ENCODE assay signal across 8 mouse cellular contexts in the genomic region with DNA sequence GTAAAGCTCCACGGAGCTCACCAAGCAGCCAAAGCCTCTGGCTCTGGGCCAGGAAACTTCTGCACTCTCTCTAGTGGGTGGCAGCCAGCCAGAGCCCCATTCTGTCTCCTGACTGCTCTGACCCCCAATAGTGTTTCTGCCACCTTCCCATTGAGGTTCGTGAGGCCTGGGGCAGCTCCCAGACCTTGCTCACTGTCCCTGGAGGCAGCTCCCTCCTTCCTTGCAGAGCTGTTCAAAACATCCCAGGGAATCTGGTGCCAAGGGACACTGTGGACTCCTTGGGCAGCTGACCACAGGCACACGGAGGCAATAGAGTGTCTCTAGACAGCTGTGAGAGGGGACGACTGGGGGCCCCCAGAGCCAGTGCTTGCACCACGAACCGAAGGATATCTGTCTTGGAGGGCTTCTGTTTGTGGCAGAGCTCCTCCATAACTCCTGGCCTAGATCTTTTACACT. TPM values are rescaled to one million over a fixed set of nuclear protein-coding genes. Genes with fewer than 3 reads are reported as not detected.
DNase-seq lines count a peak whose midpoint lies in the region; ATAC-seq lines count a peak whose summit lies in the region.

No protein-coding gene starts in this region.

- 0 out of 2 replicates have a peak, but pooled peaks cover 8% of the 10 kb centered on the region for H3K36me3 ChIP-seq in kidney, embryonic 16.5 days (ENCODE audit: insufficient read depth, low read length)

- no peaks in the 10 kb centered on the region for H3K27me3 ChIP-seq in kidney, embryonic 16.5 days (ENCODE audit: insufficient read depth, low read length)

- no peaks in the 10 kb centered on the region for H3K9me3 ChIP-seq in kidney, embryonic 16.5 days (ENCODE audit: low read length)

- DNase-seq in layer of hippocampus, adult 9-11 months, result peak; percentile 56
- DNase-seq in layer of hippocampus, adult 18-20 months (ENCODE audit: low spot score in 2 of 2), result no peak
- peak; percentile 68 for DNase-seq in adrenal gland, postnatal 14 days
- DNase-seq in gastrocnemius, postnatal 25 days, result peak; percentile 59
- DNase-seq in lung, postnatal 4 days, result peak; percentile 78 to 88
- DNase-seq in spleen, postnatal 14 days (ENCODE audit: low spot score in 2 of 2), result no peak
- no peak for DNase-seq in urinary bladder, adult 2 months (ENCODE audit: low spot score)

- H3K9ac ChIP-seq in kidney, embryonic 16.5 days (replicated peaks; ENCODE audit: low read length), result peak overlapping the region; percentile 38; the same call in 1 of the 2 replicates

- H3K27ac ChIP-seq in kidney, embryonic 16.5 days (ENCODE audit: low read length), result peak overlapping the region; percentile 43; the same call in 1 of the 2 replicates

- 0 out of 2 replicates have a peak overlapping the region, but pooled peaks have one; percentile 10 for H3K4me2 ChIP-seq in kidney, embryonic 16.5 days (replicated peaks; ENCODE audit: low read depth, low read length)

- peak; percentile 40 for ATAC-seq in kidney, embryonic 16.5 days (ENCODE audit: low FRiP score, low TSS enrichment)

- 20% methylated on average over 6 of the region's 6 CpGs for WGBS in kidney, embryonic 16.5 days

- no peak overlapping the region for H3K4me3 ChIP-seq in kidney, embryonic 16.5 days (ENCODE audit: low read length)

- peaks cover 47% of the 10 kb centered on the region for H3K4me1 ChIP-seq in kidney, embryonic 16.5 days (ENCODE audit: insufficient read depth, low read length)

RNA-seq across cellular contexts. Expression of gene Rin3, which starts 25.2 kb away (rescaled TPM):
- 1 to 10 TPM; 3.0 to 3.3 TPM for total RNA-seq in layer of hippocampus, adult 18-20 months (2021)
- 19.3 and 28.1 TPM in 2 replicates for total RNA-seq in adrenal gland, postnatal 14 days (2021)
- 1 to 10 TPM; 6.0 to 8.1 TPM for total RNA-seq in gastrocnemius, postnatal 25 days (2021)
- 8.7 and 9.1 TPM in 2 replicates for polyA plus RNA-seq in kidney, embryonic 16.5 days (2015; fragmentation: Nextera tagmentation; extraction: Ambion mirVana)
- 2.1 and 5.5 TPM in 2 replicates for polyA plus RNA-seq in urinary bladder, adult 2 months (2012; rRNA removed)

Comparison
In these comparisons a context has a peak if more than half of its experiments do, and no peak if none do; other contexts are left out.
1. DNase-seq: peak in layer of hippocampus, adult 9-11 months (single experiment), adrenal gland, postnatal 14 days (single experiment), gastrocnemius, postnatal 25 days (single experiment) and lung, postnatal 4 days (2 of 2); none in layer of hippocampus, adult 18-20 months (0 of 2), spleen, postnatal 14 days (0 of 2) and urinary bladder, adult 2 months (single experiment).